Mouse (Mus musculus): ENCODE results near the gene Sirpb1c.
"Not testable (repeated sequence)": the region's sequence is repeated elsewhere in the genome, so short reads cannot be mapped to it uniquely, and the experiment has no call there.

GRCm38 (mm10) chr3:15855773-15856172 lies 7.4 kb upstream of the Sirpb1c start:
- TF ChIP-seq CTCF (IDR thresholded peaks at IDR 0.05; ENCODE audit: borderline replicate concordance, insufficient read depth, low read length); POLR2A (IDR thresholded peaks at IDR 0.05; ENCODE audit: low read depth, low read length): not testable (repeated sequence)
